Mouse (Mus musculus): ENCODE measurements around the gene Siae. TPM values are rescaled to one million over a fixed set of nuclear protein-coding genes. Genes with fewer than 3 reads are reported as not detected.

Siae gene
- polyA plus RNA-seq, 1 experiment, result 10.0 TPM

DNA sequence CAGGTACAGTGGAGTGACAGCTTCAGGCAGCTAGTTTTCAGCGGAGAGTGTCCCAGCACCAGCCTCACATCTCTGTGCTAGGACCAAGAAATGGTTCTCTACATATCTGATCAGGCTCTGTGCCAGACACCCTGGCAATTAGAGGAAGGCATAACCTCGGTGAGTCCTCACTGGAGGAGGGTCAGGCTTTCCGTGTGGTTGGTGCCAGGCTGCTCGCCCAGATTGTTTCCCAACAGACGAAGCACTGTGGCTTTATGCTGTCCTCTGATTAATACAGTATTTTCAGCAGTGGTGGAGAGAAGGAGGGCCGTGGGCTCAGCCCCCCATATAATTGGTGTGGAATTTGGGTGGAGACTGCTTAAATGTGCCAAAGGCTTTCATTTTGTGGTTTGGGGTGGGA lies 113.6 kb downstream of the Siae start, which contains the start of gene Panx3:
TSS of gene Panx3 (minus strand) at position 121 of the 400 bp plus-strand sequence.
- Histone ChIP-seq H3K4me3 (ENCODE audit: control insufficient read depth, insufficient read depth, low read length) (no peak within 1 kb of the TSS), H3K27ac (ENCODE audit: control insufficient read depth, insufficient read depth, low read length) (no peak within 1 kb of the TSS), H3K36me3 (ENCODE audit: control insufficient read depth, insufficient read depth, low read length) (no peaks in the 10 kb centered on the region), H3K27me3 (ENCODE audit: control insufficient read depth, insufficient read depth, low read length) (no peaks in the 10 kb centered on the region; the same call in 1 of the 2 replicates), H3K4me1 (replicated peaks; ENCODE audit: control insufficient read depth, insufficient read depth, low read length) (no peaks in the 10 kb centered on the region)
- 62% methylated on average over 6 of the region's 6 CpGs for WGBS
- no peak for DNase-seq
- TF ChIP-seq POLR2A (IDR thresholded peaks at IDR 0.05; ENCODE audit: control insufficient read depth, extremely low read depth, insufficient read depth, low read length, poor library complexity) (no peak), CTCF (IDR thresholded peaks at IDR 0.05; ENCODE audit: borderline replicate concordance, control insufficient read depth, extremely low read depth, insufficient read depth, low read length, poor library complexity) (no peak)

DNA sequence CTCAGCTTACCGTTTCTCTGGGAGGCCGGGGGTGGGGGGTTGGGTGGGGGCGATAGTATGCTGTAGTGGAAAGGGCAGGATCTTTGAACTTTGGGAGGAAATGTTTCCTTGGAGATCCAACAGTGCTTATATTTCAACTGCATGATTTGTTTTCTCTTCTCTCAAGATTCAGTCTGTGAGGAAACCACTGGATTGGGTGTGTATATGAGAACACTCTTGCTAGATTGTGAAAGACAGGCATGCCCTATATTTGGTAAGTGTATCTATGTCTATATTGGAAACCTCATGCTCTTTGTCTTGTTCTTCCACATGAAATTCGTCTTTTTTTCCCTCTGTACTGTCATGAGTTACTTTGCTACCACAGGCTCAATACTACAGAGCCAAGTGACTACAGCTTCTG lies 114.2 kb downstream of the Siae start:
- TF ChIP-seq CTCF (IDR thresholded peaks at IDR 0.05; ENCODE audit: borderline replicate concordance, control insufficient read depth, extremely low read depth, insufficient read depth, low read length, poor library complexity) (no peak), POLR2A (IDR thresholded peaks at IDR 0.05; ENCODE audit: control insufficient read depth, extremely low read depth, insufficient read depth, low read length, poor library complexity) (no peak)
- no peak overlapping the region for H3K27ac ChIP-seq (ENCODE audit: control insufficient read depth, insufficient read depth, low read length)
- DNase-seq, result no peak
- H3K4me3 ChIP-seq (ENCODE audit: control insufficient read depth, insufficient read depth, low read length), result no peak overlapping the region
- no peaks in the 10 kb centered on the region for H3K4me1 ChIP-seq (replicated peaks; ENCODE audit: control insufficient read depth, insufficient read depth, low read length)
- no peaks in the 10 kb centered on the region; the same call in 1 of the 2 replicates for H3K27me3 ChIP-seq (ENCODE audit: control insufficient read depth, insufficient read depth, low read length)
- WGBS, result 87% methylated on average over 4 of the region's 4 CpGs
- H3K36me3 ChIP-seq (ENCODE audit: control insufficient read depth, insufficient read depth, low read length), result no peaks in the 10 kb centered on the region

DNA sequence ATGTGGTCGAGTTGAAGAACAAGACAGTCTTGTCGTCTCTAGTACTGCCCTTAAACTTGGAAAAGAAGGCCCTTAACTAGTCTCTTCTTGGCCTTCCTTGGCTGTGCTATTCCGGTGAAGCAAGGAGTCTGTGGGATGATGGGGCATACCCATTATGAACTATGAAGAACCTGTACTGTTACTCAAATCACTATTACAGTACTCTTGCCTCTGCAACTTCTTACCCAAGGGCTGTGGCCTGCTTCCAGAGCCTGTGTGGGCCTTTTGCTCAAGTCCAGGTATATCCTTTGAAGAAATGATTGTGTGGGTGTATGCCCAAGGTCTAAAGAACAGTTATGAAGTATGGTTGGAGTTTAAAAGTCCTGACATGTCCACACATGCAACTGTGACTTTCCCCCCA lies 114.8 kb downstream of the Siae start:
- 91% methylated on average over 3 of the region's 3 CpGs for WGBS
- Histone ChIP-seq H3K27ac (ENCODE audit: control insufficient read depth, insufficient read depth, low read length) (no peak overlapping the region), H3K4me1 (replicated peaks; ENCODE audit: control insufficient read depth, insufficient read depth, low read length) (no peaks in the 10 kb centered on the region), H3K36me3 (ENCODE audit: control insufficient read depth, insufficient read depth, low read length) (no peaks in the 10 kb centered on the region), H3K4me3 (ENCODE audit: control insufficient read depth, insufficient read depth, low read length) (no peak overlapping the region), H3K27me3 (ENCODE audit: control insufficient read depth, insufficient read depth, low read length) (no peaks in the 10 kb centered on the region; the same call in 1 of the 2 replicates)
- TF ChIP-seq CTCF (IDR thresholded peaks at IDR 0.05; ENCODE audit: borderline replicate concordance, control insufficient read depth, extremely low read depth, insufficient read depth, low read length, poor library complexity) (no peak), POLR2A (IDR thresholded peaks at IDR 0.05; ENCODE audit: control insufficient read depth, extremely low read depth, insufficient read depth, low read length, poor library complexity) (no peak)
- DNase-seq, result no peak

DNA sequence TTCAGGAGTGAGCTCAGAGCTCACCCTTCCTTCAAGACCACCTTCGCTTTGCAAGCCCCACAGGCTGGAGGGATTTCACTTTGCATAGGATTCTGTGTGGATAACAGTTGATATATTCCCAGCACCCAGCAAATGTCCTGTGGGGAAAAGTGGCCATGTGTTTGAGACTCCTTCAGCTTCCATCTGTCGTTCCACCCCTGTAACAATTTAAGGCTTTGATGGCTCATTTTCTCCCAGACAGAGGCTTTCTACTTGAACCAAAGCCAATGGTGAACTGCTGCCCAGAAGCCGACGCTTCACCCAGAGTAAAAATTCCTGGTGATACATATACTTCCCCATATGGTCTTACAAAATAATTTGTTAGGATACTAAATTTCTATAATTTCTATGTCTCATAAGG lies 119.8 kb downstream of the Siae start:
- no peak overlapping the region for H3K27ac ChIP-seq (ENCODE audit: control insufficient read depth, insufficient read depth, low read length)
- TF ChIP-seq POLR2A (IDR thresholded peaks at IDR 0.05; ENCODE audit: control insufficient read depth, extremely low read depth, insufficient read depth, low read length, poor library complexity) (no peak), CTCF (IDR thresholded peaks at IDR 0.05; ENCODE audit: borderline replicate concordance, control insufficient read depth, extremely low read depth, insufficient read depth, low read length, poor library complexity) (no peak)
- WGBS, result 92% methylated on average over 4 of the region's 4 CpGs
- H3K27me3 ChIP-seq (ENCODE audit: control insufficient read depth, insufficient read depth, low read length), result no peaks in the 10 kb centered on the region; the same call in 1 of the 2 replicates
- no peak overlapping the region for H3K4me3 ChIP-seq (ENCODE audit: control insufficient read depth, insufficient read depth, low read length)
- DNase-seq, result no peak
- no peaks in the 10 kb centered on the region for H3K36me3 ChIP-seq (ENCODE audit: control insufficient read depth, insufficient read depth, low read length)
- no peaks in the 10 kb centered on the region for H3K4me1 ChIP-seq (replicated peaks; ENCODE audit: control insufficient read depth, insufficient read depth, low read length)

DNA sequence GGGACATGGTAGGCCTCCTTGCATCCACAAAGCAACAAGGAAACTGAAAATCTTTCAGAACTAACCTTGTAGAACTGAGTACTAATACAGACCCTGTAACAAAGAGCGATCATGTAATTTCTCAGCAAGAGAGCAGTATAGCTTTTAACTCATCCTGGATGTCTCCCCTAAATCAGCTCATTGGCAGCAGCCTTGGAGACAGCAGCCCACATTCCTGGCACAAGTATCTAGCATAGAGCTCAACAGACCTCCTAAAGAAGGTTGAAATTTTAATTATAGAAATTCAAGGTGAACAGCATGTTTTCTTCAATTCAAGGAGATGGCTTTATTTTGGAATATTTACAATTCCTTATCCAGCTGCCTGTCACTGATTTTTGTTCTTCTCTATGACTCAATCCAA lies 125.6 kb downstream of the Siae start:
- no peaks in the 10 kb centered on the region for H3K27me3 ChIP-seq (ENCODE audit: control insufficient read depth, insufficient read depth, low read length)
- 95% methylated on average over 1 of the region's 1 CpGs for WGBS

DNA sequence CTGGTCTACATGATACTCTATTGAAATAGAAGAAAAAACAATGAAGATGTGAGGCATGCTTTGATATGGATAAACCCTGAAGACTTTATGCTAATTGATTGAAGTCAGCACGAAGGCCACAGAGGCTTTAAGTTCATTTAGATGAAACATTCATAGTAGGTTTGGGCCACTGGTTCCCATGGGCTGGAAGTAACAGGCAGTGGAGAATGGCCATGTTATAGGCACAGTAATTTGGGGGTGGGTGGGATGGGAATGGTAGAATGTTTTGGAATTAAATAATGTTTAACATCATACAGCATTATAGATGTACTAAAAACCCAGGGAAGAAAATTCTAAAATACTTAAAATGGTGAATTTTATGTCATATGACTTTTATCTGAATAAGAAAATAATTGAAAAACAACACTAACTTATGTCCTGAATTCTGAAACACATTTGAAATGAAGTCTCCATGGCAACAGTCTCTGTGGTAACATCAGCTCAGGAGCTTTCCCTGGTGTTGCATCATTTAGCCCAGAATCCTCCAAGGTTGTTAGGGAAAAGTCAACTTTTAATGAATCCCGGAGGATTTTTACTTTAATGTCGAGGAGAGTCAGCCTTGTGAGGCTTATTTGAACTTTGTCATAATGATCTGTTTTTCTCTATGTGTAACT lies 131.9 kb downstream of the Siae start:
- DNase-seq, result no peak
- Histone ChIP-seq H3K4me3 (ENCODE audit: control insufficient read depth, insufficient read depth, low read length) (no peak overlapping the region), H3K4me1 (replicated peaks; ENCODE audit: control insufficient read depth, insufficient read depth, low read length) (no peaks in the 10 kb centered on the region), H3K36me3 (ENCODE audit: control insufficient read depth, insufficient read depth, low read length) (no peaks in the 10 kb centered on the region), H3K27me3 (ENCODE audit: control insufficient read depth, insufficient read depth, low read length) (no peaks in the 10 kb centered on the region), H3K27ac (ENCODE audit: control insufficient read depth, insufficient read depth, low read length) (no peak overlapping the region)
- 92% methylated on average over 3 of the region's 3 CpGs for WGBS
- TF ChIP-seq POLR2A (IDR thresholded peaks at IDR 0.05; ENCODE audit: control insufficient read depth, extremely low read depth, insufficient read depth, low read length, poor library complexity) (no peak), CTCF (IDR thresholded peaks at IDR 0.05; ENCODE audit: borderline replicate concordance, control insufficient read depth, extremely low read depth, insufficient read depth, low read length, poor library complexity) (no peak)

More for the DNA sequence above, 125.6 kb downstream of the Siae start:
- Histone ChIP-seq H3K4me1 (replicated peaks; ENCODE audit: control insufficient read depth, insufficient read depth, low read length) (no peaks in the 10 kb centered on the region), H3K36me3 (ENCODE audit: control insufficient read depth, insufficient read depth, low read length) (no peaks in the 10 kb centered on the region), H3K27ac (ENCODE audit: control insufficient read depth, insufficient read depth, low read length) (no peak overlapping the region), H3K4me3 (ENCODE audit: control insufficient read depth, insufficient read depth, low read length) (no peak overlapping the region)
- TF ChIP-seq POLR2A (IDR thresholded peaks at IDR 0.05; ENCODE audit: control insufficient read depth, extremely low read depth, insufficient read depth, low read length, poor library complexity), result no peak
- no peak for TF ChIP-seq CTCF (IDR thresholded peaks at IDR 0.05; ENCODE audit: borderline replicate concordance, control insufficient read depth, extremely low read depth, insufficient read depth, low read length, poor library complexity)
- no peak for DNase-seq

Measured in thymus, adult 2 months (tissue).